Mouse (Mus musculus): ENCODE measurements around the gene Rpl10a. TPM values are rescaled to one million over a fixed set of nuclear protein-coding genes. Genes with fewer than 3 reads are reported as not detected.
"Not testable (repeated sequence)": the region's sequence is repeated elsewhere in the genome, so short reads cannot be mapped to it uniquely, and the experiment has no call there.

Rpl10a gene
- polyA plus RNA-seq, 1 experiment from 2014 or later: 513 TPM

GRCm38 (mm10) chr17:28317091-28317490 is 11.2 kb upstream of the Rpl10a start:
- H3K9ac ChIP-seq (ENCODE audit: low read length): no peak overlapping the region
- no peak overlapping the region for H3K4me3 ChIP-seq (ENCODE audit: control insufficient read depth in 1 of 2, insufficient read depth in 1 of 2, low read depth in 1 of 2, low read length in 2 of 2)
- H3K36me3 ChIP-seq (ENCODE audit: control insufficient read depth, insufficient read depth, low read length): peaks cover 55% of the 10 kb centered on the region
- H3K9me3 ChIP-seq (ENCODE audit: control insufficient read depth, low read length): no peaks in the 10 kb centered on the region
- no peak overlapping the region for H3K27ac ChIP-seq (replicated peaks in 1 of 2; ENCODE audit: control insufficient read depth in 1 of 2, insufficient read depth in 1 of 2, low read depth in 2 of 2, low read length in 2 of 2)
- no peaks in the 10 kb centered on the region for H3K27me3 ChIP-seq (ENCODE audit: control insufficient read depth, insufficient read depth, low read length)
- no peak for ATAC-seq (ENCODE audit: insufficient number of reproducible peaks, insufficient read depth, low FRiP score, low read depth)
- no peak overlapping the region for H3K4me2 ChIP-seq (ENCODE audit: low read length)
- WGBS: 75% methylated on average over 8 of the region's 8 CpGs
- peaks cover 2 to 16% of the 10 kb centered on the region in 2 experiments; a peak in 3 of 4 replicates for H3K4me1 ChIP-seq (ENCODE audit: control insufficient read depth in 2 of 2, insufficient read depth in 2 of 2, low read length in 2 of 2)

DNA sequence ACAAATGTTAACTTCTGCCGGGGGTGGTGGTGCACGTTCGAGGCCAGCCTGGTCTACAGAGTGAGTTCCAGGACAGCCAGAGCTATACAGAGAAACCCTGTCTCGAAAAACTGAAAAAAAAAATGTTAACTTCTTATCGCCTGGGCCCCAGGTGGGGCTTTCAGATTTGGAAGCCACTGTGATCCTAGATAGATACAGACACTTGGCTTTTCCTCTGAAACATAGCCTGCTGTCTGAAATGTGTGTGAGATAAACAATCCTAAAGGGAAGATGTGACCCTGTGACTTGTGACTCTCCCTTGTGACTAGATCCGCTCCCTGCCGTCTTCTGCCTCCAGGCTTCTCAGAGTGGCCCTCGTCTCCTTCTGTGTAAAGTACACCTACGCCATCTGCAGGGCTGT is 10.5 kb upstream of the Rpl10a start:
- Histone ChIP-seq H3K27me3 (ENCODE audit: control insufficient read depth, insufficient read depth, low read length) (no peaks in the 10 kb centered on the region), H3K9ac (ENCODE audit: low read length) (no peak overlapping the region), H3K36me3 (ENCODE audit: control insufficient read depth, insufficient read depth, low read length) (peaks cover 61% of the 10 kb centered on the region), H3K4me2 (ENCODE audit: low read length) (no peak overlapping the region), H3K4me1 (ENCODE audit: control insufficient read depth in 2 of 2, insufficient read depth in 2 of 2, low read length in 2 of 2) (peaks cover 2 to 12% of the 10 kb centered on the region in 2 experiments; a peak in 3 of 4 replicates), H3K9me3 (ENCODE audit: control insufficient read depth, low read length) (no peaks in the 10 kb centered on the region), H3K27ac (replicated peaks in 1 of 2; ENCODE audit: control insufficient read depth in 1 of 2, insufficient read depth in 1 of 2, low read depth in 2 of 2, low read length in 2 of 2) (no peak overlapping the region), H3K4me3 (ENCODE audit: control insufficient read depth in 1 of 2, insufficient read depth in 1 of 2, low read depth in 1 of 2, low read length in 2 of 2) (no peak overlapping the region)
- 90% methylated on average over 9 of the region's 9 CpGs for WGBS
- no peak for ATAC-seq (ENCODE audit: insufficient number of reproducible peaks, insufficient read depth, low FRiP score, low read depth)

DNA sequence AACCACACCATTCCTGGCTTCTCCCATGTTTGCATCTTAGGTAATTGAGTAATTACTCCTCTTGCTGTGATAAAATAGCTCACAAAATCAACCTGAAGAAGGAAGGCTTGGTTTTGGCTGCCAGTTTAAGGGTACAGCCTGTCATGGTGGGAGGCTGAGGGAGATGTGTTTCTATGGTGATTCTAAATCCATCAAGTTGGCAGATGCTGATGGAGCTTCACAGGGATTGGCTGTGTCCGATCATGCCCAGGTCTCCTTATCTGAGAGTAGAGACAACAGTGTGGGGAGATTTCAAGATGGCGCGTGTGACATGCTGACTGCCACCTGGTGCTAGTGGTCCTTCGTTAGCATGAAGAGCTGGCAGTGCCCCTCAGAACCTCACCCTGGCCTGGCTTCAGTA is 6.6 kb upstream of the Rpl10a start:
- H3K27ac ChIP-seq (replicated peaks in 1 of 2; ENCODE audit: control insufficient read depth in 1 of 2, insufficient read depth in 1 of 2, low read depth in 2 of 2, low read length in 2 of 2): no peak overlapping the region
- no peak overlapping the region for H3K4me3 ChIP-seq (ENCODE audit: control insufficient read depth in 1 of 2, insufficient read depth in 1 of 2, low read depth in 1 of 2, low read length in 2 of 2)
- no peak overlapping the region for H3K4me2 ChIP-seq (ENCODE audit: low read length)
- WGBS: 81% methylated on average over 4 of the region's 4 CpGs
- no peaks in the 10 kb centered on the region for H3K27me3 ChIP-seq (ENCODE audit: control insufficient read depth, insufficient read depth, low read length)
- ATAC-seq (ENCODE audit: insufficient number of reproducible peaks, insufficient read depth, low FRiP score, low read depth): no peak
- H3K36me3 ChIP-seq (ENCODE audit: control insufficient read depth, insufficient read depth, low read length): peaks cover 55% of the 10 kb centered on the region
- H3K9me3 ChIP-seq (ENCODE audit: control insufficient read depth, low read length): no peaks in the 10 kb centered on the region
- no peak overlapping the region for H3K9ac ChIP-seq (ENCODE audit: low read length)
- no peaks in the 10 kb centered on the region for H3K4me1 ChIP-seq (ENCODE audit: control insufficient read depth in 2 of 2, insufficient read depth in 2 of 2, low read length in 2 of 2)

- H3K36me3 ChIP-seq (ENCODE audit: control insufficient read depth, insufficient read depth, low read length): peaks cover 34% of the 10 kb centered on the region
- H3K4me1 ChIP-seq (ENCODE audit: control insufficient read depth in 2 of 2, insufficient read depth in 2 of 2, low read length in 2 of 2): peaks cover 8% of the 10 kb centered on the region in 2 experiments
- H3K4me3 ChIP-seq (ENCODE audit: control insufficient read depth in 1 of 2, insufficient read depth in 1 of 2, low read depth in 1 of 2, low read length in 2 of 2): no peak overlapping the region
- H3K9ac ChIP-seq (ENCODE audit: low read length): no peak overlapping the region
- no peak overlapping the region for H3K27ac ChIP-seq (replicated peaks in 1 of 2; ENCODE audit: control insufficient read depth in 1 of 2, insufficient read depth in 1 of 2, low read depth in 2 of 2, low read length in 2 of 2)
- no peak overlapping the region for H3K4me2 ChIP-seq (ENCODE audit: low read length)
- no peak for ATAC-seq (ENCODE audit: insufficient number of reproducible peaks, insufficient read depth, low FRiP score, low read depth)
- no peaks in the 10 kb centered on the region for H3K27me3 ChIP-seq (ENCODE audit: control insufficient read depth, insufficient read depth, low read length)
- H3K9me3 ChIP-seq (ENCODE audit: control insufficient read depth, low read length): no peaks in the 10 kb centered on the region
- WGBS: 85% methylated on average over 8 of the region's 8 CpGs
These were observed 4.5 kb upstream of the Rpl10a start for GRCm38 (mm10) chr17:28323786-28324185.

GRCm38 (mm10) chr17:28324416-28324815 is 3.9 kb upstream of the Rpl10a start:
- H3K9me3 ChIP-seq (ENCODE audit: control insufficient read depth, low read length); H3K27me3 ChIP-seq (ENCODE audit: control insufficient read depth, insufficient read depth, low read length); H3K9ac ChIP-seq (ENCODE audit: low read length); H3K4me3 ChIP-seq (ENCODE audit: control insufficient read depth in 1 of 2, insufficient read depth in 1 of 2, low read depth in 1 of 2, low read length in 2 of 2); H3K4me2 ChIP-seq (ENCODE audit: low read length); H3K4me1 ChIP-seq (ENCODE audit: control insufficient read depth in 2 of 2, insufficient read depth in 2 of 2, low read length in 2 of 2); ATAC-seq (ENCODE audit: insufficient number of reproducible peaks, insufficient read depth, low FRiP score, low read depth); H3K27ac ChIP-seq (replicated peaks in 1 of 2; ENCODE audit: control insufficient read depth in 1 of 2, insufficient read depth in 1 of 2, low read depth in 2 of 2, low read length in 2 of 2): not testable (repeated sequence)
- WGBS: 98% methylated on average over 7 of the region's 7 CpGs
- H3K36me3 ChIP-seq (ENCODE audit: control insufficient read depth, insufficient read depth, low read length): peaks cover 32% of the 10 kb centered on the region

DNA sequence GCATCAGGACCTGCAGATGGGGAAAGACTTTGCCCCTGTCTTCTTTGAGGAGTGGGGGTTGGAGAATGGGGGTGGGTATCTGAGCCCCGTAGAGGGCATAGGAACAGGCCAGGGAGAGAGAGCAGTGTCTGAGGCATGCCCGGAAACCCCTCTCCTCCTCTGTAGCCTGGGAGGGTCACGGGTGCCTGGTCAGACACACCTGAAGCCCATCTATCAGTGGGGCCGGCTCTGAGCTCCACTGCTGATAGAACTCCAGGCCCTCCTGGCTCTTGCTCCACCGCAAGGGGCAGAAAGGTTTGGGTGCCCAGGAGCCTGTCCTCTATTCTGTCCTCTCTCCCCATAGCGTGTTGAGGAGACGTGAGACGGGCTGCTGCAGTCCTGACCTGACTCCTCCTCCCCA is 2.5 kb upstream of the Rpl10a start:
- no peak for ATAC-seq (ENCODE audit: insufficient number of reproducible peaks, insufficient read depth, low FRiP score, low read depth)
- no peak overlapping the region for H3K4me3 ChIP-seq (ENCODE audit: control insufficient read depth in 1 of 2, insufficient read depth in 1 of 2, low read depth in 1 of 2, low read length in 2 of 2)
- peaks cover 13 to 18% of the 10 kb centered on the region in 2 experiments for H3K4me1 ChIP-seq (ENCODE audit: control insufficient read depth in 2 of 2, insufficient read depth in 2 of 2, low read length in 2 of 2)
- H3K9ac ChIP-seq (ENCODE audit: low read length): no peak overlapping the region
- H3K9me3 ChIP-seq (ENCODE audit: control insufficient read depth, low read length): no peaks in the 10 kb centered on the region
- H3K4me2 ChIP-seq (ENCODE audit: low read length): no peak overlapping the region
- H3K36me3 ChIP-seq (ENCODE audit: control insufficient read depth, insufficient read depth, low read length): peaks cover 37% of the 10 kb centered on the region
- 94% methylated on average over 8 of the region's 8 CpGs for WGBS
- H3K27me3 ChIP-seq (ENCODE audit: control insufficient read depth, insufficient read depth, low read length): no peaks in the 10 kb centered on the region
- H3K27ac ChIP-seq (replicated peaks in 1 of 2; ENCODE audit: control insufficient read depth in 1 of 2, insufficient read depth in 1 of 2, low read depth in 2 of 2, low read length in 2 of 2): no peak overlapping the region

- Histone ChIP-seq H3K36me3 (ENCODE audit: control insufficient read depth, insufficient read depth, low read length) (peaks cover 40% of the 10 kb centered on the region), H3K4me3 (ENCODE audit: control insufficient read depth in 1 of 2, insufficient read depth in 1 of 2, low read depth in 1 of 2, low read length in 2 of 2) (no peak overlapping the region), H3K4me2 (ENCODE audit: low read length) (no peak overlapping the region), H3K4me1 (ENCODE audit: control insufficient read depth in 2 of 2, insufficient read depth in 2 of 2, low read length in 2 of 2) (peaks cover 13 to 23% of the 10 kb centered on the region in 2 experiments), H3K27ac (replicated peaks in 1 of 2; ENCODE audit: control insufficient read depth in 1 of 2, insufficient read depth in 1 of 2, low read depth in 2 of 2, low read length in 2 of 2) (no peak overlapping the region; a peak in 1 of 4 replicates), H3K27me3 (ENCODE audit: control insufficient read depth, insufficient read depth, low read length) (no peaks in the 10 kb centered on the region), H3K9me3 (ENCODE audit: control insufficient read depth, low read length) (no peaks in the 10 kb centered on the region), H3K9ac (ENCODE audit: low read length) (peak overlapping the region; percentile 98; the same call in 1 of the 2 replicates)
- no peak for ATAC-seq (ENCODE audit: insufficient number of reproducible peaks, insufficient read depth, low FRiP score, low read depth)
- 83% methylated on average over 3 of the region's 3 CpGs for WGBS
These were observed 1.3 kb upstream of the Rpl10a start for GRCm38 (mm10) chr17:28326951-28327350.

GRCm38 (mm10) chr17:28327673-28328325 is 472 bp upstream of the Rpl10a start:
- ATAC-seq (ENCODE audit: insufficient number of reproducible peaks, insufficient read depth, low FRiP score, low read depth): peak; percentile 28
- peak overlapping the region; percentile 71 to 91 for H3K27ac ChIP-seq (replicated peaks in 1 of 2; ENCODE audit: control insufficient read depth in 1 of 2, insufficient read depth in 1 of 2, low read depth in 2 of 2, low read length in 2 of 2)
- 12% methylated on average over 22 of the region's 22 CpGs for WGBS
- peak overlapping the region; percentile 98 for H3K9ac ChIP-seq (ENCODE audit: low read length)
- no peaks in the 10 kb centered on the region for H3K27me3 ChIP-seq (ENCODE audit: control insufficient read depth, insufficient read depth, low read length)
- peak overlapping the region; percentile 30 to 85 for H3K4me3 ChIP-seq (ENCODE audit: control insufficient read depth in 1 of 2, insufficient read depth in 1 of 2, low read depth in 1 of 2, low read length in 2 of 2)
- H3K4me1 ChIP-seq (ENCODE audit: control insufficient read depth in 2 of 2, insufficient read depth in 2 of 2, low read length in 2 of 2): peaks cover 20 to 31% of the 10 kb centered on the region in 2 experiments
- no peaks in the 10 kb centered on the region for H3K9me3 ChIP-seq (ENCODE audit: control insufficient read depth, low read length)
- peaks cover 40% of the 10 kb centered on the region for H3K36me3 ChIP-seq (ENCODE audit: control insufficient read depth, insufficient read depth, low read length)
- peak overlapping the region; percentile 93 for H3K4me2 ChIP-seq (ENCODE audit: low read length)
